Mouse (Mus musculus): ENCODE results near the gene Gm10401.
A peak's percentile ranks its signal among the peaks of the same experiment; 100 is the strongest.

The Gm10401 gene

DNA sequence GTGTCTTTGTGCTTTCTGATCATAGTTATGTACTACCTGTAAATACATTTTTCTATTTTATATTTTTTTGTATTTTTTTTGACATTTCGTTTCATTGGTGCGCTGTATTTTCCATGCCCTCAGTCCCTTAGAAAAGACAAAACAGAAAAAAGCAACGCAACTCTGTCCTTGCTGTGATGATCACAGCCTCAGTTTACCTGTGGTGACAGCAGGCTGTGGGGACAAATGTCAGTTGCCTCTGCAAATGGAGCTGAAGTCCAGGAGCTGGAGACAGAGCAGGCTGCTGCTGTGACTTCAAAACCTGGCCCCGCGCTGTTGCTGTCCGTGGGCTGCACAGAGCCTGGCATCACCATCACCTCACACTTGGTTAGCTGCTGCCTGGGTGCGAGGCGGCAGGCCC, at the start of gene Gm10401:
Gene Gm10401, minus strand, starts transcription at position 101 of the 400 bp plus-strand sequence.
- DNase-seq (ENCODE audit: low spot score in 2 of 2), result no peak

GRCm38 (mm10) chr5:115147388-115147787, 49.3 kb upstream of the Gm10401 start:
- DNase-seq (ENCODE audit: low spot score in 2 of 2), result no peak

- DNase-seq (ENCODE audit: low spot score in 2 of 2), result no peak
Observed at GRCm38 (mm10) chr5:115146747-115147130, 48.6 kb upstream of the Gm10401 start.

GRCm38 (mm10) chr5:115145976-115146746, 48.1 kb upstream of the Gm10401 start:
- no peak for DNase-seq (ENCODE audit: low spot score in 2 of 2)

GRCm38 (mm10) chr5:115145253-115145968, 47.3 kb upstream of the Gm10401 start:
- no peak for DNase-seq (ENCODE audit: low spot score in 2 of 2)

DNA sequence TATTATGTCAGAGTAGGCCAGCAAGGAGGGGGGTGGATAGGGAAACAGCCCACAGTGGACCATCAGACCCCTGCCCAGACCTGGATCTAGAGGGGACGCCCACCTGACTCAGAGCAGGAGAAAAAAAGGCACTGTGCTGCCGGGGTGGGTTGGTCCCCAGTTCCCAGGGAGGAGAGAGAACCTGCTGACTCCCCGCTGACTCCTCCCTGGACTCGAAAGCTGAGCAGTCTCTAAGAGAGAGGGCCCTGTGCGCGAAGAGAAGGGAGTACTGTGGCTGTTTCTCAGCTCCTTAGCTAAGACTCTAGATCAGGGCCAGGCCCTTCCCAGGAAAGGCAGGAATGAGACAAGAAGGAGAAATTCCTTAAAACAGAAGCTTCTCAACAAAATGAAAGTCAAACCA, 46.4 kb upstream of the Gm10401 start:
- DNase-seq (ENCODE audit: low spot score in 2 of 2), result no peak

- no peak for DNase-seq (ENCODE audit: low spot score in 2 of 2)
Observed at GRCm38 (mm10) chr5:115143552-115143951, 45.5 kb upstream of the Gm10401 start.

GRCm38 (mm10) chr5:115142166-115142697, 44.1 kb upstream of the Gm10401 start:
- no peak for DNase-seq (ENCODE audit: low spot score in 2 of 2)

GRCm38 (mm10) chr5:115140726-115141125, 42.6 kb upstream of the Gm10401 start:
- DNase-seq (ENCODE audit: low spot score in 2 of 2), result no peak

GRCm38 (mm10) chr5:115139124-115139523, 41.0 kb upstream of the Gm10401 start:
- DNase-seq (ENCODE audit: low spot score in 2 of 2), result no peak

- DNase-seq (ENCODE audit: low spot score in 2 of 2), result peak; percentile 66 to 84
Observed at GRCm38 (mm10) chr5:115134234-115135165, 36.4 kb upstream of the Gm10401 start, which contains the start of gene Unc119b. TSS of gene Unc119b (minus strand) at chr5:115134975.

DNA sequence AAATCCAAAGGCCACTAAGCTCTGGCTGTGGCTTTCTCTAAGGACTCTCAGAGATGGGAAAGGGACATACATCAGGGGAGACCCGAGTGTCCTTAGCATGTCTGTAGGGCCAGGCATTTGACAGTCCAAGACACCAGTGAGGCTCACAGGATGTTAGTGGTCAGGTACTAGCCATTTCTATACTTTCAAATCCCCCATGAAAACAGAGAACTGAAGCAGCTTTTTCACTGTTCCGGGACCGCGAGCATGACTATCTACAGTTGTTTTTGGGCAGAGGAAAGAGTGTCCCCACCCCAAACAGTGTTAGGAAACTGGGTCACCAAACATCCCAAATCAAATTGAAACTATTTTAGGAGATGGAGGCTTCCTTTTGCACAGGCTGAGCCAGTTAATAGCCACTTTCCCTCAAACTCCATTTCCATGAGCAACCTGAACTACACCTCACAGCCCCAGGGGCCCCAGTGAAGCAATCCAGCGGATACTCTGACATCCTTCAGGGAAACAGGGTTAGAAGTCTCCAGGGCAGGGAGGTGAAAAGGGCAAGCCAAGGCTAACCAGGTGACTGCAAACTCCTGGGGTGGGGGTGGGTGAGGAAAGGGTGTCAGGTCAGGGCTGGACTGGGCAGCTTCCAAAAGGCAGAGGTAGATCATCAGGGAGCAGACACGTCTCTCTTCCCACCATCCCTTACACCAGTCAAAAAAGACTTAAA, 35.4 kb upstream of the Gm10401 start:
- DNase-seq (ENCODE audit: low spot score in 2 of 2), result no peak

DNA sequence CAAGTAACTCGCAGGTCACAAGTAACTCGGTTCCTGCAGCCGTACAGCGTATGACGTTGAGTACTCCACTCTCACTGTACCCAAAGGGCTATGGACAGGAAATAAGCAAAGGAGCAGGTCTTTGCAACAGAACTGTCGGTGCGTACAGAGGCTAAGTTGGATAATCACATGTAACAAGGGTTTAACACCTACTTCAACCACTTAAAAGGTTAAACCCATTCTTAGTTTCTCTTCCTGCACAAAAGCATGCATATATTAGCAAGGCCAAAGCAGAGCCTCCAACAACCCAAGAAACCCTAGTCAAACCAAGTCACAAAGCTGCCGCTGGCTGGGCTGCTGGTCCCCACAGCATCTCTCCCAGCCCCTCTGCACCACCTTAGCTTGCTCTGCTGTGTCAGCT, 34.4 kb upstream of the Gm10401 start:
- no peak for DNase-seq (ENCODE audit: low spot score in 2 of 2)

DNA sequence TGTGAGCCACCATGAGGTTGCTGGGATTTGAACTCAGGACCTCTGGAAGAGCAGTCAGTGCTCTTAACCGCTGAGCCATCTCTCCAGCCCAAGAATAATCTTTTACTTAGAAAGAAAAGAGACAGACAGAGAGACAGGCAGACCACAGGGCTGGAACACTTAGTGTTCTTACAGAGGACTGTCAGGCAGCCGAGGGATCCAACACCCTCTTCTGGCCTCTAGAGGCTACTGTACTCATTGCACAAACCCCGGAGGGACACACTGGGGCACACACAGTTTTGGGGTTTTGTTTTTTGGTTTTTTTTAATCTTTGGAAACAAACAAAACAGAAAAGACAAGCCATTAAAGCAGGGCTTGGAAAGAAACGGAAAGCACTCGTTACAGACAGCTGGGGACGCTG, 31.2 kb upstream of the Gm10401 start:
- no peak for DNase-seq (ENCODE audit: low spot score in 2 of 2)

DNA sequence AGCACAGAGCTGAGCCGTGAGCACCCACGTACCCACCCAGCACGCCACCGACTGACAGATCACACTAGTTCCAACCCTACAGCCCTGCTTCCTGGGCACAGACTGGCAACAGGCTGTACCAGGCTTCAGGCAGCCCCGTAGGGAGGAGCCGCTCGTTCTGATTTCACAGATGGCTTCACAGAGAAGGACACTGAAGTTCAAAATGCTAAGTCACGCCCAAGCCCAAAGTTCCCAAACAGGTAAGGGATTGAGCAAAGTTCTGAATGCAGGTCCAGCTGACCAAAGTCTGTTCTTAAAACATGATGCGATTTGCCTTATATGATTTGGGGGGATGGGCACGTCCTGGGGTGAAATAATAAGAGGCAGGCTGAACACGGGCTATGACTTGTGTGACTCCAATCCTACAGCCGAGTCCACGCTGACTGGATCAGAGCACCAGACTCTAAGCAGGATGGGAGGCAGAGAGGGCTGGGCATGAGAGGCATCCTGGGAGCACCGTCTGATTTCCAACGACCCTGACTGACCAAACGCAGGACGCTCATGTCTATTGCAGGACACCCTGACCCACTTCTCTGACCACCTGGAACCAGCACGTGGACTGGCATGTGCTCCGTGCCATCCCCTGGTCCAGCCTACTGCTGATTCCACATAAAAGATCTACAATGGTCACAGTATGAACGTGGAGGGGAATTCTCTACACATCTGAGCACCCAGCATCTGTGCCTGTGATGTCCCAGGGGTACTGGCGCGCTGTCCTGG, 29.5 kb upstream of the Gm10401 start:
- no peak for DNase-seq (ENCODE audit: low spot score in 2 of 2)

GRCm38 (mm10) chr5:115126578-115127312, 28.6 kb upstream of the Gm10401 start:
- no peak for DNase-seq (ENCODE audit: low spot score in 2 of 2)

DNA sequence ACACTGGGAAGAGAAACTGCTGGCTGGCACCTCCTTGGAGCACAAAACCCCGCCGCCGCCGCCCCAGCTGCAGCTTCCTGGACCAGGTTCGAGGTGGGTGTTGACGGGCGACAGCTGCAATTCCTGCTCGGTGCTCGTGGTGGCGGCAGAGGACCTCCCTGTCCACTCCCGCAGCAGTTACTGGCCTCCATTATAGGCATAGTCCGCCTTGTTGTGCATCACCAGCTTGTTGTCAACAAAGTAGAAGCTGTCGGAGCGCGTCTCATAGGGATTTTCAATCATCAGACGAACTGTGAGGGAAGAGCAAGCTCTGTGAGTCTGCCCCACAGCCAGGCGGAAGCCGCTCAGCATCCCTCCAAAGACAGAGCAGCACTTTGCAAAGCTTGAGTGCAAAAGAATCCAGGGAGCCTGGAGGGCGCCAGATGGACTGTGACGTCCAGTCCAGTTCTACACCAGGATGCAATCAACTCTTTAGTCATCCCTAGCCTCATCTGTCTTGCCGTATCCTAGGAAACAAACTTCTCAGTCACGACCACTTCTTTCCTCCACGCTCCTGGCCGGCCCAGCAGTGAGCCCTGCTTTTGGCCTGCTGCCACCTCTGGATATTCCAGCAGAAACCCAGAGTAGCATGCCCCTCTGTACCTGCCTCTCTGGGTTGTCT, 27.2 kb upstream of the Gm10401 start:
- peak; percentile 62 to 91 for DNase-seq (ENCODE audit: low spot score in 2 of 2)

GRCm38 (mm10) chr5:115124690-115125089, 26.6 kb upstream of the Gm10401 start:
- DNase-seq (ENCODE audit: low spot score in 2 of 2), result no peak

GRCm38 (mm10) chr5:115120978-115121377, 22.9 kb upstream of the Gm10401 start:
- DNase-seq (ENCODE audit: low spot score in 2 of 2), result no peak

Data from left cerebral cortex, adult 9 months (tissue).